Mouse (Mus musculus): ENCODE data around the gene Pde4a. TPM values are rescaled to one million over a fixed set of nuclear protein-coding genes. Genes with fewer than 3 reads are reported as not detected.

The Pde4a gene
- total RNA-seq, 2 experiments from 2014 or later: 84.2 to 86.8 TPM

DNA sequence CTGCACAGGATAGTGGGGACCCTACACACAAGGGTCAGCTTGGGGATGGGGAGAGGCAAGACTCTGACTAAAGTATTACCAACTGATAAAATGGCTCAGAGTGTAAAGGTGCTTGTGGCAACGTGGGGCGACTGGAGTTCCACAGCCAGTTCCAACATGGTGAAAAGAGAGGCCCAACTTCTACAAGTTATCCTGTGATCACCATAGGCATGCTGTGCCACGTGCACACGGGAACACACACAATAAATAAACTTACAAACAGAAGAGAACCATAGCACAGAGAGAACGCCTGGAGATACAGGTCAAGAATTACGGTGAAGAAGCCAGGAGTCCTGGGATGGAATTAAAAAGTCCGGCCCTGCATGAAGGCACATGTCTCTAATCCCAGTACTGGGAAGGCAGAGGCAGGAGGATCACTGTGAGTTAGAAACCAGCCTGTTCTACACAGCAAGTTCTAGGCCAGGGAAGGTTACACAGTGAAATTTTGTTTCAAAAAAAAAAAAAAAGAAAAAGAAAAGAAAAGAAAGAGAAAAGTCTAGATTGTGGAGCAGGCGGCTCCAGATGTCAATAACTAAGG, 16.3 kb upstream of the Pde4a start:
- no peak for DNase-seq

DNA sequence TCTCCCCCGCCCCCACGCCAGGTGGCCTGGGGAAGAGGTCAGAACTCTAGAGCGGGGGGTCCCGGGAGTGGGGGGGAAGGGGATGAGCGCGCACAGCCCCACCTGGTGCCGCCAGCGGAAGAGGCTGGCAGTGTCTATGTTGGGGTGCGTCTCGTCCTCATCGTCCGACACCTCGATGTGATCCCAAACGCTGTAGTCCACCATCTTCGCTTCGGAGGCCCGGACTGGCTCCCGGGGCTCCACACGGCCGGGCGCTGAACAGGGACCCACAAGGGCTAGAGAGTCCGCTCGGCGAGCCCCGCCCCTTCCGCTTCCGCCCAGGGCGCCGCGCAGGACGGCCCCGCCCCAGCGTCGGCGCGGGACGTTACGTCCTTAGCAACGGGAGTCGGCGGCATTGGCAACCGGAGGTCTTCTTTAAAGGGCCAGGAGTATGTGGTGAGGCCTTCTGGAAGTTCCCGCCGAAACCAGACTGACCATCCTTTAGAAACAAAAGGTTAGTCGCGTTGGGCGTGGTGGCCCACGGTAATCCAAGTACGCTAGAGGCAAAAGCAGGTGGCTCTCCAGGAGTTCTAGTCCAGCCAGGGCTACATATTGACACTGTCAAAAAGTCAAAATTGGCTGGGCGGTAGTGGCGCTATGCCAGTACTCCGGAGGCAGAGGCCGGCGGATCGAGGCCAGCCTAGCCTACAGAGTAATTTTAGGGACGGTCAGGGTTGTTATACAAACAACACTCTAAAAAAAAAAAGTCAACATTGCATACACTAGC, 15.7 kb upstream of the Pde4a start, which contains the start of gene Cdc37:
Cdc37 (minus strand) TSS at position 329 of the 766 bp plus-strand sequence.
- DNase-seq: peak; percentile 91 to 92

DNA sequence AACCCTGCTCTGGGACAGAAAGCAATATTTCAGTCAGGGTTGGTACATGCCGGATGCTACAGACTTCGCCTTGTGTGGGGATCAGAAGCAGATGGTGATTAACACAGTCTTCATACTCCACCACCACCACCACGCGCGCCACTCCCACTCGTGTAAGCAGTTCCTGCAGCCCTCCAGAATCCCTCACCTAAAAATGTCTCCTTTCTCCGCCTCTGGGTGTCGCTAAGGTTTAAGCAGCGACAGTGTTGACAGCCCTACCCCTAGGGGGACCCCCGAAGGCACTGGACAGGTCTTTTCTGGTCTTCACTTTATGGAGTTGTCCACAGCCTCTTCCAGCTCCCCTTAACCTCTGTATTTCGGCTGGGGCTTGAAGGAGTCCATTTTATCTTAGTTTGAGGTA, 12.8 kb upstream of the Pde4a start:
- peak; percentile 60 to 65 for DNase-seq

DNA sequence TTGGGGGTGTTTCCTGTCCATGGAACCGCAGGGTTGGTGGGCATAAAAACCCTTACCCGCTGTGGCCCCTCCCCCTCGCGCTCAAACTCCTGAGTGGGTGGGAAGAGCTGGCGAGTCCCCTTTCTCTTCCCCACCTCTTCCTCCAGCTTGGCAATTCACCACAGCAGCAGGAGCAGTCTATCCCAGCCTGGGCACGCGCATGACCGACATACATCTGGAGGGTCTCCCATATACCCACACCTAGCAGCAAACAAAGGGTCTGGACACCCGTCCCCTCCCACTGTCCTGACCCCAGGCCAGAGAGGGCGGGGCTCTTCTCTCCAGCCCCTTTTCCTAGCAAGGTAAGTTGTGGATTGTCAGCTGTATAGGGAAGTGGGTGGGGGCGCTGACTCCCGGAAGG, 12.2 kb upstream of the Pde4a start:
- no peak for DNase-seq

DNA sequence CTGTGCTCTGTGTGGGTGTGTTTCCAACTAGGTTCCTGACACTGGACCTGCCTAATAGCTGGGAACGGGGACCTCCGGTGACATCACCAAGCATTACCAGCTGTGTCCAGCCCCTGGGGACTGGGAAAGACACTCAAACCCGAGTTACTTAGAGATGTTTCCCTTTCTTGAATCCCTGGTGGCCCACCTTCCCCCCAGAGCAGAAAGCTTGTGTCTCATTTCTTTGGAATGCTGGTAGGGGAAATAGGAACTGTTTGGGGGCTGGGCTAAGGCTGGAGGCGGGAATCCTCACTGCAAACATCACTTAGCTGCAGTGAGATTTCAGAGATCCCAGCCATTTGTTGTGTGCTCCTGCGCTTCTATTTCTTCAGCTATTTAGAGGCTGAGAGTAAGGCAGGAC, 11.7 kb upstream of the Pde4a start:
- no peak for DNase-seq

DNA sequence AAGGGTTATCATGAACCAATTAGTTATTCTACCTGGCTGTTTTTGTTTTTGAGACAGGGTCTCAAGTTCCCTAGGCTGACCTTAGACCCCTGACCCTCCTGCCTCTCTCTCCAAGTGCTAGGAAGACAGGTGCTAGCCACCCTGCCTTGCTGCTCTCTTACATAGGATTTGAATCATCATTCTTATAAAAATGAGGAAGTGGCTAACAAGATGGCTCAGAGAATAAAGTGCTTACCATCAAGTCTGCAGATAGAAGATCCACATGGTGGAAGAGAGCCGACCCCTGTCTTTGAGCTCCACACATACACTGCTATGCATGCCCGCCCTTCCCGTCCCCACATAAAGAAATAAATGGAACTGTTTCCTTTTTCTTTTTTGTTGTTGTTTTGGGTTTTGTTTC, 10.7 kb upstream of the Pde4a start:
- no peak for DNase-seq

DNA sequence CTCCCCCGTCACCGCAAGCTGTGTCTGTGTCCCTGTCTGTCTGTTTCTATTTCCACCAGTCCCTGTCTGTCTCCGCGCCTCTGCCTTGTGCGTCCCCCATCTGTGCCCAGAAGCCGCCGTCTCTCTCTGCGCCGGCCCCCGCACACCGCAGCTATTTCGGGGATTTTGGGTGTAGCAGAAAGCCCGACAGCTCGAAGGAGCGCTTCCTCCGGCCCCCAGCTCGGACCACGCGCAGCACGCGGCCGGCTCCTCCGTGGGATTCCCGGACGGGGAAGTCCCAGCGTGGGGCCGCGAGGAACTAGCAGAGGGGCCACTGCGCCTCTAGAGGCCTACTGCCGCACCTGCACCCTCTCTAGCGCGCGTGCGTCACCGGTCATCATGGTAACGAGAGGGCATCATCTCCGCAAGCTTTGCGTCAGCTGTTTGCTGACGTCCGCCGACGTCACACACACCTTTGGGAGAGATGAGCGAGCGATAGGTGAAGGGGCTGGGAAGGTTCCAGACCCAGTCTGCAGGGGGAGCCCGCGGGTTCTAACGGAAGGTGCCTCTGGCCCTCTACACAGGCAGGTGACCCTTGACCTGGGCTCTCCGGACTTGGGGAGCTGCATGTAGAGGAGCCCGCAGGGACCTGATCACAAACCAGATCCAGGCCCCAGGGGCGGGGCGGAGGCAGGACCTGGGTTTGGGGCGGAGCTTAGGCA, 4.2 kb upstream of the Pde4a start:
- DNase-seq: peak; percentile 85 to 88

DNA sequence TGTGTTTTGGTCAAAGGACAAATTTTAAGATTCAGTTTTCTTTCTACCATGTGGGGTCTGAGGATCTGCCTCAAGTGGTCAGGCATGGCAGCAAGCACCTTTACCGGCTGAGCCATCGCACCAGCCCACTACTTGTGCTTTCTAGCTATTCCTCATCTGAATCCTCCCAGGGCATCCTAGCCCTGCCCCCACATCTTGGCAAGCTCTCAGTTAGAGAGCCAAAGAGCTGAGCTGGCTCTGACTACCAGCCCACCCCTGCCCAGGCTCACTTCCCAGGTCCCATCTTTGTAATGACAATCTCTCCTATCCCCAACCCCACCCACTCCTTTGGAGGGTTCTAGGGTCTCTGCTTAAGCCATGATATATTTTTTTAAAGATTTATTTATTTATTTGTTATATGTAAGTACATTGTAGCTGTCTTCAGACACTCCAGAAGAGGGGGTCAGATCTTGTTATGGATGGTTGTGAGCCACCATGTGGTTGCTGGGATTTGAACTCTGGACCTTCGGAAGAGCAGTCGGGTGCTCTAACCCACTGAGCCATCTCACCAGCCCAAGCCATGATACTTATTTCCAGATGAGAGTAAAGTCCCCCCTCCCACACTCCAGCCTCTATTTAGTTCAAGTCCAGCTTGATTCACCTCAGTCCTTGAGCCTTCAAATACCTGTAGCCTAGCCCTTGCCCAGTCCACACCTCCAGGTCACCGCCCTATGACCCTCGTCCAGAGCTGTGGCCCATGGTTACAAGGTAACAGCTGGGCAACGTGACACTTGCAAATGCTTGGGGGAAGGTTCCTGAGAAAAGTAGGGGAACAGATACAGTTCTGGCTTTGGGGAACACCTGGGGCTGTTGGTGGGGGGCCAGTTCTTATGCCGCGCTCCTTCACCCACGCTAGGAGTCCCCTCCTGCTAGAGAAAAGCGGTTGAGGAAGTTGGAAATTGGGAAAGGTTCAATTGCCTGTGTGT, 2.1 kb upstream of the Pde4a start:
- DNase-seq: no peak

DNA sequence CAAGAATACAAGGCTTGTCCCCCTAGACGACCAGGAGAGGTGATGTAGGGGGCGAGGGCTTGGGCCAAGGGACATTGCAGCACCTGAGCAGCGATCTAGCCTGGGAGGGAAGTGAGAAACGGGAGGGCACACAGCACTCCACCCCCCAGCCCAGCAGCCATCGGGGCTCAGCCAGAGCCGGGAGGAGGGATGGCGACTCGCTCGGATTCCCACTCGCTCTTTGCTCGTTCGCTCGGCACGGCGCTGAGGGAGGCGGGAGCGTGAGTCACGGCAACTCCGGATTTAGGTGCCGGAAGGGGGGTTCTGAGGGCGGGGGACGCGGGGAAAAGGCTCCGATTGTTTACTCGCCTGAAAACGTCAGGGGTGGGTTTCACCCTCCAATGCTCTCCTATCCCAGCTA, 1.4 kb upstream of the Pde4a start:
- peak; percentile 53 to 54 for DNase-seq

DNA sequence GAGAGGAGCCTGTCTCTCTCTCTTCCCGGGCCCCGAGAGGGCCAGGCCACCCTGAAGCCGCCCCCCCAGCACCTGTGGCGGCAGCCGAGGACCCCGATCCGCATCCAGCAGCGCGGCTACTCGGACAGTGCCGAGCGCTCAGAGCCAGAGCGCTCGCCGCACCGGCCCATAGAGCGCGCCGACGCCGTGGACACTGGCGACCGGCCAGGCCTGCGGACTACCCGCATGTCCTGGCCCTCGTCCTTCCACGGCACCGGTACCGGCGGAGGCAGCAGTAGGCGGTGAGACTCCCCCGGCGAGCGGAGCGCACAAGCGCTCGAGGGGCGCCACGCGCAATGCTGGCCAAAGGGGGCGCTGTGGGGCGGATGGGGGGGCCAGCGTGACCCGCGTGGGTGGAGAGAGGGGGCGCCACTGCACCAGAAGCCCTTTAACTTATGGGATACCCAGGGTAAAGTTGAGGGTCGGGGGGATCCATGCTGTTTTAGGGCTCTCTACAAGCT, 488 bp downstream of the Pde4a start:
- DNase-seq: peak in 1 of 2 experiments; percentile 59

DNA sequence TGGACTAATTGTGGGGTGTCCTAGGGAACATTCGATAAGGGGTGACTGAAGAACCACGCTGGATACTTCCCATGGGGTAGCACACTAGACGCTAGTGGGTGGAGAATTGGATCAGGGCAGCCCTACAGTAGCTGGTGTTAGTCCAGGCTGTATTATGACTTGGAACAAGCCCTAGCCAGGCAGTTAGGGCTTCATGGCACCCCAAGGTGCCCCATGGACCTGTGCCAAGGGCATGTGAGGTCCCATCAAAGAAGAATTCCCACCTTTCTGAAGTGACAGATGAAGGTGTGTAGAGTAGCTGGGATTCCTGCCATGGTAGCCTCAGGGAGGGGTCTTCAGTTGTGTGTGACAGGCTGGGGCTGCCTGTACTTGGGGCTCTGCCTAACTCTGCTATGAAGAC, 1.0 kb downstream of the Pde4a start:
- no peak for DNase-seq

DNA sequence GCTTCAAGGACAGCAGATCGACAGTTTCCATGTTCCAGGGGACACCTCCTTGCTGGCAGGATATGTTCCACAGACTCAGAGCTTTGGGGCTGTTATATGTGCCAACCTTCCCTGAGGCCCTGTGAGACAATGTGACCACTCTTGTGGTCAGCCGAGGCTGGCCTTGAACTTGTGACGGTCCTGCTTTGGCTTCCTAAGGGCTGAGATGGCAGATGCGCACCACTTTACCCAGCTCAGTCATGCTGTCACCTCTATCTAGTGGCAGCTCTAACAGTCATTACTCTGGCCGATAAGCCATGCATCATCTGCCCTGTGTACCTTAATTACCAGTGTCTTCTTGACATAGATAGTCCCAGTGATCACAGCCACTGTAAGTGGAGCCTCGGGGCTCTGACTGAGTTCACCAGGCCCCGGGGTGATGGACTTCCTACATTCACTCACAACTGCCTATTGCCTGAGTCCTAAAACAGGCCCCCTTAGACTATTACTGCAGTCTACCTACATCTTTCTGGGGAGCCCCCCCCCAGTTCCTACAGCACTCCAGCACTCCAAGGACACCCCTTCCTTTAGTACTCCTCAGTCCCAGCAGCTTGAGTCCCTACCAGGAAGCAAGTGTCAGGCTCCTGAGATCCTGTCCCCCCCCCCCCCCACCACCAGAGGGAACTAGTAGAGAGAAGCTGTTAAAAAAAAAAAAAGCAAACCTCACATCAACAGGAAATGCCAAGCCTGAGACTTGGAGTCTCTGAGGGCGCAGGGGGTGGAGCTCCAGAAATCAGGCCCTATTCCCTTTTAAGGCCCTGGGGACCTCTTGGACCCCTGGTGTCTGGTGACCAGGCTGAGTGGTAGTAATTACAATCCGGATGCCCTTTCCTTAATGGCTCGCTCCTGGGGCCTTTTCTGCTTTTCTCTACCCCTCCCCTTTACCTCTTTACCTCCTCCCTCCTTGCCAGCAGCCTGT, 1.9 kb downstream of the Pde4a start:
- DNase-seq: no peak

DNA sequence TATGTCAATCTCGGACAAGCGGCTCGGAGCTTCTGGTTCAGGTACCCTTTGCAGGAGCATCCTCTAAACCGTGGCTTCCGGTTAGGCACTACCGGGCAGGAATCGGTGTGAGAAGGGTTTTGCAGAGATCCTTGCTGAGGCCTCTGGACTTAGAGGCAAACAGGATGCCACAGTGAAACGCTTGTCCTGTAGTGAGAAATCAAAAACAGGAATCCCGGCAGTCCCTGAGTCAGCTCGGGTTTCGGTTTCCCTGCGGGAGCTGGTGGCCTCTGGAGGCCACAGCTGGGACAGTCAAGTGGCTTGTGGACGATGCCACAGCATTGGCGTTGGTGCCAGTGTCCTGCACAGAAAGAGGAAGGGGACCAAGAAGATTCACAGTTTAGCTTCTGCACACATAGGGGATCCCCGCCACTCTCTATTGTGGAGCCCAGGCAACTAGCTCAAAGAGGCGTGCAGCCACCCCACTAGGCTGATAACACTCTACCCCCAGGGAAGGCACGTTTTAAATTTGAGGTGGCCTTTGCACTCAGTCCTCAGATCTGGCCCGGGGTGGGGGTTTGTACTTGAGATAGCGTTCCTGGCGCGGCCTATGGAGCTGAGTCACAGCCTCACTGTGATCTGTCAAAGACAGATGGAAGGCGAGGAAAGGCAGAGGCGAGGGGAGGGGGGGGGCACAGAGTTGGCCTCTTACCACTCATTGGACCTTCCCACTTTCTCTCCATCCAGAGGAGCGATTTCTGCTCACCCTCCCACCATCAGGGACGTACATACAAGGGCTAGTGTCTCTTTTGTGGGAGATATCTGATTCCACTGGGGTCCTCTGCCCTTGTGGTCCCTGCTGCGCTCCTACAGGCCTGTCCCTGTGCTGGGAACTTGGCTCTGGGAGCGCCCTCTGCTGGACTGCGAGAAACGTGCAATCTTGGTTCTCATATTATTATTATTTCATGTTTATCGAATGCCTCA, 2.9 kb downstream of the Pde4a start:
- peak; percentile 64 to 66 for DNase-seq

DNA sequence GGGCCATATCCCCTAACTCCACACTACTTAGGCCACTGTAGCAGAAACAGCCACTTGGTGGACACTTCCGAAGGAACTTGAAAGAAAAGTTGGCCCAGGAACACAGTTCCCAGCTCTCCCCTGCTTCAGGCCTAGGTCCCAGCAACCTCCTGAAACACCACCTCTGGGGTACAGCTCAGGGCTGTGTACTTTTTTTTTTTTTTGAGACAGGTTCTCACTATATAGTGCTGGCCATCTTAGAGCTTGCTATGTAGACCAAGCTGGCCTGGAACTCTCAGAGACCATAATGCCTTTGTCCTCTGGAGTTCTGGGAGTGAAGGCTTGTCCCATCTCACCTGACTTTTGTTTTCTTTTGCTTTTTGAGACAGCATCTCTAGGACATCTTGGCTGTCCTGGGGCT, 3.6 kb downstream of the Pde4a start:
- DNase-seq: no peak

DNA sequence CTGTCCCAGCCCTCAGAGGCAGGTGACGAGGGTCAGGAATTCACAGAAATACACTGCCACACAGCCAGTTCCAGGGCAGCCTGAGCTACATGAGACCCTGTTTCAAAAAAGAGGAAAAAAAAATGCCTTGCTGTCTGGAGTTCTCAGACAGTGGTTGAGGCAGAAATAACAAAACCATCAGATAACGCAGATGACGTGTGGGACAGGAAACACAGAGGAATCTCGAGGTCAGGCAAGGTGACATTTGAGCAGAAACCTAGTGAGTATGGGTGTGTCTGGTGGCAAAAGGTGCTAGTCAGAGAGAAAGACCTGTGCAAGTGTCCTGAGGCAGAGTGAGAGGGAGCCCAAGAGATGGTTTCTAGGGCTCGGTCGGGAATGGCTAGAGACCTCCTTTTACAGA, 6.8 kb downstream of the Pde4a start:
- no peak for DNase-seq

DNA sequence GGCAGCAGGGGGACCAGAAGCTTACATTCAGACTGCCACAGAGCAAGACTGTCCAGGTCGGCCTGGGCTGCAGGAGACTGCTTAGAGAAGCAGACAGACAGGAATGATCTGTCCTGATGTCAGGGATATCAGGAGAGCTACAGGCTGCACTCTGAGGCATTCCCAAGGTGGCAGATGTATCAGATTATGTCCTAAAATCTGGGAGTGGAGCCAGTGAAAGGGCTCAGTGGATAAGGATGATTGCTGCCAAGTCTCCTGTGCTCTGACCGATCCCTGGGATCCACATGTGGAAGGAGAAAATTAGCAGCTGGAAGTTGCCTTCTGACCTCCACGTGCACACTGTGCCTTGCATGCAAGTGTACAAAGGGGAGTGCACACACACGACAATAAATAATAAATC, 14.9 kb downstream of the Pde4a start:
- no peak for DNase-seq

DNA sequence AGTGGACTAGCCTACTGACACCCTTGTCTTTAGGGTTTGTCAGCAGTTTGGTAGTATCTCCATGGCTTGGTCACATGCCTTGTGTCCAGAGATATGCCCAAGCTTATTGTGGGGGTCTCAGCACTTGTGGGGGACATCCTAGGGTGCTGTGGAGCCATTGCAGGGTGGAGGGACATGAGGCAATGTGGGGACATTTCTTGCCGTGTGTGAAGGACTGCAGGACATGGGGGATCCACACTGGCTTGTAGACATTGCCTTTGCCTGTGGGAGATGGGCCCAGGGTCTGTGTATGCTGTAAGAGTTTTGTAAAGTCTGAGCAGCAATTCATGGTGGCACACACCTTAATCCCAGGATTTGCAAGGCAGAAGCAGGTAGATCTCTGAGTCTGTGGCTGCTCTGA, 15.3 kb downstream of the Pde4a start:
- no peak for DNase-seq

DNA sequence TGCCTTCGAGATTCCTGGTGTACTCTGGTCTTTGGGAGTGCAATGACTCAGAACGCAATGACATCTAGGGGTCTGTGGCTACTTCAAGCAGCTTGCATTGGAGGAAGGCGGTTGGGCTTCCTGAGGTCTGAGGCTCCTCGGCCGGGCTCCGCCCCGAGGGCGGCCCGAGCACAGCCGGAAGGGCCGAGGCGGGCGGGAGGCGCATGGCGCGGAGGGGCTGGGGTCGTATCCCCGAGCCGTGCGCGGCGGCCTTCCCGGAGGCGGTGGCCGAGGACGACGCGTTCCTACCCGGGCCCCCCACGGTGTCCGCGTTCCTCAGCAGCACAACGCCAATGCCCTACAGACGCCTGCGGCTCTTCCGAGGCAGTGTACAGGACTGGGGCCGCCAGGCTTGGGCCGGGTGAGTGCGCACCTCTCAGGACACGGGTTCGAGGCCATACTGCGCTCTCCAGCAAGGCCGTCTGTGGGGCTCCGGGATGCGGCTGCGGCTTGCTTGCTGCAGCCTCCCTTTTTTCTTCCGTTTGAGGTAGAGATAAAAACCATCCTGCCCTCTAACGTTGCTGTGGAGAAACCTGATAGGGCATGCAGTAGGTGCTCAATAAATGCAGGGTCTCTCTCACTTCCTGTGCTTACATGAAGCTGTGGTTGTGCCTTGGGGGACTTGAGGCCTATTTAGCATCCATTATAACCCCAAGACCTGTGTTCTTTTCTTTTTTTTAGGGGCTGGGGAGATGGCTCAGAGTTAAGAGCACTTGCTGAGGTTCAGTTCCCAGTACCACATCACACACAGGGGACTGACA, 16.1 kb downstream of the Pde4a start:
- DNase-seq: no peak

DNA sequence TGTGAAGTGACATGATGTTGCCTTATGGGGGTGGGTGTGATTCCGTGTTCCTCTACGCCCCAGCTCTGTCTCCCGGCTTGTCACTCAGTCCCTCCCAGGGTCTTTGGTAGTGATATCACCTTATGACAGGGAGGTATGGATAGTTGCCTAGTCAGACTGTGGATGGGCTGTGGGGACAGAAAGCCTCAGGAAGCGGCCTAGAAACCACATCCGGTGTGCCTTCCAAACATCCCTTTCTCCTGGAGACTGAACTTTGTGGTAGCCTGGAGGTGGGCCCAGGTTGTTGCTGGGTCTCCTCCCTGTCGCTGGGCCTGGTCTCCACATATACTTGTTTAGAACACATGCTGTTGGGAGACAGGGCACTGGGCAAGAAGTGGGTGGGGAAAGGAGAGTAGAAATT, 17.9 kb downstream of the Pde4a start:
- DNase-seq: no peak

Measured in layer of hippocampus, postnatal 36 days (tissue).